Mouse (Mus musculus): Measurements from ENCODE around the gene Pla2g2c.

- TF ChIP-seq CEBPB (IDR thresholded peaks at IDR 0.05; ENCODE audit: insufficient read depth, poor library complexity, severe bottlenecking) (no peak), POLR2A (IDR thresholded peaks at IDR 0.05; ENCODE audit: insufficient read length, low read depth) (no peak), USF1 (IDR thresholded peaks at IDR 0.05; ENCODE audit: low read depth) (no peak), SRF (IDR thresholded peaks at IDR 0.05; ENCODE audit: control insufficient read depth, insufficient read length, low read depth) (no peak), MYOG (IDR thresholded peaks at IDR 0.05; ENCODE audit: control insufficient read depth in 1 of 3, insufficient read depth in 1 of 3, insufficient read length in 2 of 3, low read depth in 2 of 3) (no peak), E2F4 (IDR thresholded peaks at IDR 0.05; ENCODE audit: insufficient read depth) (no peak), MAX (IDR thresholded peaks at IDR 0.05; ENCODE audit: low read depth) (no peak)
These were observed 1.2 kb downstream of the Pla2g2c start for GRCm38 (mm10) chr4:138725751-138726150.
